Mouse (Mus musculus): ENCODE results near the gene Agrp. TPM values are rescaled to one million over a fixed set of nuclear protein-coding genes. Genes with fewer than 3 reads are reported as not detected.

Gene Agrp
- polyA plus RNA-seq, 1 experiment from 2014 or later, result 1.1 TPM

GRCm38 (mm10) chr8:105562863-105563262, 74.3 kb downstream of the Agrp start:
- H3K9ac ChIP-seq (ENCODE audit: low read length), result no peak overlapping the region
- DNase-seq (ENCODE audit: low spot score) (no peak), ATAC-seq (replicated peaks; ENCODE audit: low FRiP score, low TSS enrichment, low read depth) (no peak)
- 82% methylated on average over 3 of the region's 3 CpGs for WGBS
- H3K9me3 ChIP-seq (ENCODE audit: control insufficient read depth, low read length), result no peaks in the 10 kb centered on the region
- H3K4me3 ChIP-seq (ENCODE audit: low read depth, low read length), result no peak overlapping the region
- H3K27ac ChIP-seq (ENCODE audit: low read depth), result no peak overlapping the region
- peaks cover 5% of the 10 kb centered on the region; the same call in 1 of the 2 replicates for H3K4me1 ChIP-seq (replicated peaks; ENCODE audit: control insufficient read depth, insufficient read depth, low read length)
- H3K4me2 ChIP-seq (ENCODE audit: low read length), result no peak overlapping the region
- H3K27me3 ChIP-seq (replicated peaks; ENCODE audit: control insufficient read depth, insufficient read depth, low read length), result no peaks in the 10 kb centered on the region
- H3K36me3 ChIP-seq (ENCODE audit: control insufficient read depth, insufficient read depth, low read length), result peaks cover 3% of the 10 kb centered on the region; the same call in 1 of the 2 replicates

GRCm38 (mm10) chr8:105555230-105555629, 82.0 kb downstream of the Agrp start:
- Histone ChIP-seq H3K36me3 (ENCODE audit: control insufficient read depth, insufficient read depth, low read length) (no peaks in the 10 kb centered on the region), H3K9me3 (ENCODE audit: control insufficient read depth, low read length) (no peaks in the 10 kb centered on the region), H3K4me3 (ENCODE audit: low read depth, low read length) (no peak overlapping the region), H3K27me3 (replicated peaks; ENCODE audit: control insufficient read depth, insufficient read depth, low read length) (no peaks in the 10 kb centered on the region), H3K27ac (ENCODE audit: low read depth) (no peak overlapping the region), H3K9ac (ENCODE audit: low read length) (no peak overlapping the region), H3K4me2 (ENCODE audit: low read length) (no peak overlapping the region), H3K4me1 (replicated peaks; ENCODE audit: control insufficient read depth, insufficient read depth, low read length) (no peaks in the 10 kb centered on the region)
- DNase-seq (ENCODE audit: low spot score) (no peak), ATAC-seq (replicated peaks; ENCODE audit: low FRiP score, low TSS enrichment, low read depth) (0 out of 2 replicates have a peak, but pooled peaks have one; percentile 36)
- WGBS, result 72% methylated on average over 3 of the region's 3 CpGs

- DNase-seq (ENCODE audit: low spot score) (peak; percentile 73), ATAC-seq (replicated peaks; ENCODE audit: low FRiP score, low TSS enrichment, low read depth) (no peak)
- Histone ChIP-seq H3K4me1 (replicated peaks; ENCODE audit: control insufficient read depth, insufficient read depth, low read length) (no peaks in the 10 kb centered on the region), H3K27ac (ENCODE audit: low read depth) (no peak overlapping the region), H3K9me3 (ENCODE audit: control insufficient read depth, low read length) (no peaks in the 10 kb centered on the region), H3K9ac (ENCODE audit: low read length) (no peak overlapping the region), H3K36me3 (ENCODE audit: control insufficient read depth, insufficient read depth, low read length) (no peaks in the 10 kb centered on the region), H3K4me3 (ENCODE audit: low read depth, low read length) (no peak overlapping the region), H3K27me3 (replicated peaks; ENCODE audit: control insufficient read depth, insufficient read depth, low read length) (no peaks in the 10 kb centered on the region), H3K4me2 (ENCODE audit: low read length) (no peak overlapping the region)
Measured at GRCm38 (mm10) chr8:105554087-105554486, 83.1 kb downstream of the Agrp start.

GRCm38 (mm10) chr8:105552824-105553223, 84.4 kb downstream of the Agrp start:
- Histone ChIP-seq H3K4me3 (ENCODE audit: low read depth, low read length) (no peak overlapping the region), H3K27ac (ENCODE audit: low read depth) (no peak overlapping the region), H3K9ac (ENCODE audit: low read length) (no peak overlapping the region), H3K9me3 (ENCODE audit: control insufficient read depth, low read length) (no peaks in the 10 kb centered on the region), H3K4me2 (ENCODE audit: low read length) (no peak overlapping the region), H3K36me3 (ENCODE audit: control insufficient read depth, insufficient read depth, low read length) (no peaks in the 10 kb centered on the region), H3K4me1 (replicated peaks; ENCODE audit: control insufficient read depth, insufficient read depth, low read length) (no peaks in the 10 kb centered on the region), H3K27me3 (replicated peaks; ENCODE audit: control insufficient read depth, insufficient read depth, low read length) (no peaks in the 10 kb centered on the region)
- WGBS, result 85% methylated on average over 1 of the region's 1 CpGs
- DNase-seq (ENCODE audit: low spot score) (no peak), ATAC-seq (replicated peaks; ENCODE audit: low FRiP score, low TSS enrichment, low read depth) (no peak)

GRCm38 (mm10) chr8:105552032-105552431, 85.2 kb downstream of the Agrp start:
- Histone ChIP-seq H3K4me3 (ENCODE audit: low read depth, low read length) (no peak overlapping the region), H3K27ac (ENCODE audit: low read depth) (no peak overlapping the region), H3K4me2 (ENCODE audit: low read length) (no peak overlapping the region), H3K9me3 (ENCODE audit: control insufficient read depth, low read length) (no peaks in the 10 kb centered on the region), H3K4me1 (replicated peaks; ENCODE audit: control insufficient read depth, insufficient read depth, low read length) (no peaks in the 10 kb centered on the region), H3K27me3 (replicated peaks; ENCODE audit: control insufficient read depth, insufficient read depth, low read length) (no peaks in the 10 kb centered on the region), H3K36me3 (ENCODE audit: control insufficient read depth, insufficient read depth, low read length) (no peaks in the 10 kb centered on the region), H3K9ac (ENCODE audit: low read length) (no peak overlapping the region)
- 82% methylated on average over 2 of the region's 2 CpGs for WGBS
- ATAC-seq (replicated peaks; ENCODE audit: low FRiP score, low TSS enrichment, low read depth) (no peak), DNase-seq (ENCODE audit: low spot score) (no peak)

GRCm38 (mm10) chr8:105550083-105550482, 87.1 kb downstream of the Agrp start:
- H3K27me3 ChIP-seq (replicated peaks; ENCODE audit: control insufficient read depth, insufficient read depth, low read length), result no peaks in the 10 kb centered on the region
- H3K4me2 ChIP-seq (ENCODE audit: low read length), result no peak overlapping the region
- H3K9me3 ChIP-seq (ENCODE audit: control insufficient read depth, low read length), result no peaks in the 10 kb centered on the region
- WGBS, result 72% methylated on average over 2 of the region's 2 CpGs
- H3K4me1 ChIP-seq (replicated peaks; ENCODE audit: control insufficient read depth, insufficient read depth, low read length), result peaks cover 7% of the 10 kb centered on the region
- H3K36me3 ChIP-seq (ENCODE audit: control insufficient read depth, insufficient read depth, low read length), result no peaks in the 10 kb centered on the region
- H3K9ac ChIP-seq (ENCODE audit: low read length), result no peak overlapping the region
- DNase-seq (ENCODE audit: low spot score), result no peak
- H3K27ac ChIP-seq (ENCODE audit: low read depth), result no peak overlapping the region
- H3K4me3 ChIP-seq (ENCODE audit: low read depth, low read length), result no peak overlapping the region
- ATAC-seq (replicated peaks; ENCODE audit: low FRiP score, low TSS enrichment, low read depth), result no peak

- Histone ChIP-seq H3K36me3 (ENCODE audit: control insufficient read depth, insufficient read depth, low read length) (no peaks in the 10 kb centered on the region), H3K4me2 (ENCODE audit: low read length) (no peak overlapping the region), H3K27me3 (replicated peaks; ENCODE audit: control insufficient read depth, insufficient read depth, low read length) (no peaks in the 10 kb centered on the region), H3K4me1 (replicated peaks; ENCODE audit: control insufficient read depth, insufficient read depth, low read length) (peaks cover 13% of the 10 kb centered on the region), H3K9ac (ENCODE audit: low read length) (no peak overlapping the region), H3K4me3 (ENCODE audit: low read depth, low read length) (no peak overlapping the region), H3K9me3 (ENCODE audit: control insufficient read depth, low read length) (no peaks in the 10 kb centered on the region), H3K27ac (ENCODE audit: low read depth) (no peak overlapping the region)
- 92% methylated on average over 1 of the region's 1 CpGs for WGBS
- no peak for ATAC-seq (replicated peaks; ENCODE audit: low FRiP score, low TSS enrichment, low read depth)
- DNase-seq (ENCODE audit: low spot score), result no peak
Measured at GRCm38 (mm10) chr8:105549506-105549905, 87.7 kb downstream of the Agrp start.

GRCm38 (mm10) chr8:105546384-105547350, 90.5 kb downstream of the Agrp start:
- Histone ChIP-seq H3K4me1 (replicated peaks; ENCODE audit: control insufficient read depth, insufficient read depth, low read length) (peaks cover 18% of the 10 kb centered on the region), H3K27me3 (replicated peaks; ENCODE audit: control insufficient read depth, insufficient read depth, low read length) (no peaks in the 10 kb centered on the region), H3K36me3 (ENCODE audit: control insufficient read depth, insufficient read depth, low read length) (0 out of 2 replicates have a peak, but pooled peaks cover 4% of the 10 kb centered on the region), H3K27ac (ENCODE audit: low read depth) (no peak overlapping the region), H3K4me3 (ENCODE audit: low read depth, low read length) (no peak overlapping the region), H3K4me2 (ENCODE audit: low read length) (no peak overlapping the region), H3K9me3 (ENCODE audit: control insufficient read depth, low read length) (no peaks in the 10 kb centered on the region), H3K9ac (ENCODE audit: low read length) (no peak overlapping the region)
- 79% methylated on average over 6 of the region's 6 CpGs for WGBS
- no peak for ATAC-seq (replicated peaks; ENCODE audit: low FRiP score, low TSS enrichment, low read depth)
- DNase-seq (ENCODE audit: low spot score), result no peak
